Mouse (Mus musculus): ENCODE measurements around the gene Ctnnbip1. TPM values are rescaled to one million over a fixed set of nuclear protein-coding genes. Genes with fewer than 3 reads are reported as not detected.

Ctnnbip1 gene
- polyA plus RNA-seq (2017; shearing (Covaris generic)) = 0.19 TPM

GRCm38 (mm10) chr4:149517868-149518340, at the start of gene Ctnnbip1:
Gene Ctnnbip1, plus strand, starts transcription at chr4:149518236.

GRCm38 (mm10) chr4:149477078-149477477, 41.0 kb upstream of the Ctnnbip1 start, which contains the start of gene Tmem274:
Gene Tmem274, plus strand, starts transcription at chr4:149477378.

DNA sequence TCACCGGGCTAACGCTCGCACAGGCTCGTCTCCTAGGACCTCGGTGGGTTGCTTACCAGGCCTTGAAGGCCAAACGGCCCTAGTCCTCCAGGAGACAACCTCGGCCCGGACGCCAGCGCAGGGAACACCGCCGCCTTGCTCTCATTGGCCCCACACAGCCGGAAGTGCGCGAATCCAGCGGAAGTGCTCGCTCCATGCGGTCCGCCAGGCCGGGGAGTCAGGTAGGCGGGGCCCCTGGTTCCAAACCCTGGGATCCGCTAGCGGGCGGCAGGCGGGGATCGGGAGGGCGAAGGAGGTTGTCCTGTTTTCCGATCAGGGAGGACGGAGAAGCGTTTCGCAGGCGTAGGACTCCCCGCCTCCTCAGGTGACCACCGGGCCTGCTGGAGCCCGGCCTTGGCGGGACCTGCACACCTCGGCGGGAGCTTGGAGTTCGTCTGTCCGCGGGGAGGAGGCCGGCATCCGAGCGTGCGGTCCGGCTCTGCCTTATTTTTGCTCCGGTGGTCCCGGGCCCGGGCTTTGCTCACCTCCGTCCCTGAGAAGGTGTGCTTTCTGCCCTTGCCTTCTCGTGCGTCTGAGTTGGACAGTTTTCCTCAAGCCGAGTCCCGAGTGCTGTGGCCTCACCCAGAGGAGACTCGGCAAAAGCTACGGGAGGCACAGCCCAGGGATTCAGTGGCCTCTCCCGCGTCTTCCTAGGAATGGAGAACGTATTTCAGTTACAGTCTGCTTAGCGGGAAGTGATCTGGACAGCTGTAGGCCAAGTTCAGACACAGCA, 32.8 kb upstream of the Ctnnbip1 start, which contains the start of the genes Nmnat1 and Lzic:
TSS of gene Nmnat1 (minus strand) at position 150 of the 772 bp plus-strand sequence.
TSS of gene Lzic (plus strand) at position 177 of the 772 bp plus-strand sequence.

GRCm38 (mm10) chr4:149586044-149586782, 68.2 kb downstream of the Ctnnbip1 start, which contains the start of gene Clstn1:
Gene Clstn1, plus strand, starts transcription at chr4:149586468.

Other genes with a start within 250 kb of the Ctnnbip1 start
- 9.0 TPM for gene Kif1b, start 210.5 kb upstream of the Ctnnbip1 start, polyA plus RNA-seq (2017; shearing (Covaris generic))
- gene Ube4b, start 91.5 kb upstream of the Ctnnbip1 start, polyA plus RNA-seq (2017; shearing (Covaris generic)) = 22.1 TPM
- gene Rbp7, start 63.3 kb upstream of the Ctnnbip1 start, polyA plus RNA-seq (2017; shearing (Covaris generic)) = not detected
- 0.46 TPM for gene Tmem274, start 40.9 kb upstream of the Ctnnbip1 start, polyA plus RNA-seq (2017; shearing (Covaris generic))
- gene Nmnat1, start 33.0 kb upstream of the Ctnnbip1 start, polyA plus RNA-seq (2017; shearing (Covaris generic)) = 8.3 TPM
- gene Lzic, start 33.0 kb upstream of the Ctnnbip1 start, polyA plus RNA-seq (2017; shearing (Covaris generic)) = 40.3 TPM
- 2.9 TPM for gene Clstn1, start 68.2 kb downstream of the Ctnnbip1 start, polyA plus RNA-seq (2017; shearing (Covaris generic))
- gene Pik3cd, start 184.3 kb downstream of the Ctnnbip1 start, polyA plus RNA-seq (2017; shearing (Covaris generic)) = 414 TPM
- 6.5 TPM for gene Tmem201, start 219.8 kb downstream of the Ctnnbip1 start, polyA plus RNA-seq (2017; shearing (Covaris generic))

Data from CD4-positive, CD25-positive, alpha-beta regulatory T cell, adult 9 weeks (primary cell).